Mouse (Mus musculus) kidney, postnatal 4 days (tissue): ENCODE data around the gene Gpx3.
A peak's percentile ranks its signal among the peaks of the same experiment; 100 is the strongest.
"Not testable (repeated sequence)": the region's sequence is repeated elsewhere in the genome, so short reads cannot be mapped to it uniquely, and the experiment has no call there.

Experiments used
- DNase-seq, 2 experiments: peaks; one replicate each; pipeline ENCODE4 v3.0.0; 2021; ENCODE audit warnings: mixed read lengths in 2 of 2

Gpx3 gene

GRCm38 (mm10) chr11:54881051-54881474 is 21.2 kb upstream of the Gpx3 start:
- DNase-seq: peak in 1 of 2 experiments; percentile 45

DNA sequence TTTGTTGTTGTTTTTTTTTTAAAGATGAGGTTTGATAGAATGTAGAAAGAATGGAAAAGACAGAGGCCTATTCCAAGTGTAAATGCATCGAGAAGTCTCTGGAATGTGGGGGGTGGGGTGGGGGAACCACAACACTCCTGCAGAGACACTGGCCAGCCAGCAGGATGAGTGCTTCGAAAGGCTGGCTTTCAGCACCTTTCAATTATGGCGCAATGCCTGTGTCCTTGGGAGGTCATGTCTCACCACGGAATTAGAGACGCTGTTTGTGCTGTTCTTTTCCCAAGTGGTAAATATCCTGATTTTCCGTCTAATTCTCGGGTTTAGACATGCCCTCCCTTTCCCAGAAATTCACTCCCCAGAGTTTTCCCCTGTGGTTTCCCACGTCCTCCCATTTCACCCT is 19.6 kb upstream of the Gpx3 start:
- DNase-seq: peak; percentile 65 to 77

GRCm38 (mm10) chr11:54884197-54884828 is 17.9 kb upstream of the Gpx3 start:
- DNase-seq: no peak

DNA sequence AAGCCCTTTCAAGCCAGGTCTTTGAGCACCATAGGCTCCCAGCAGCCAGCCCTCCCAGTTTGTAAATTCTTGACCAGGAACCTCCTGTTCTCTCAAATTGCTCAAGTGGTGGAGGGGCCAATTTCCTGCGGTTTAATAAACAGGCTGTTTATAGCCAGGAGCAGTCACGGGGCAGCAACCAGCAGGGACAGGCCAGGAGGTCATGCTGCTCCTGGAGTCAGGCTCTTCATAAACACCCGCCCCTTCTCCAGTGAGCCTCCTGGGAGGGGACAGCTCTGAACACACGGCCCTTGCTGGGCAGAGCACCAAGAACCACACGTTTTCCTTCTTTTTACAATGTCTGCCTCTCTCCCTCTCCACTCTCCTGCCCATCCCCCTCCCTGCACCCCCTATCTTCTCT is 17.3 kb upstream of the Gpx3 start:
- DNase-seq: peak; percentile 64 to 75

GRCm38 (mm10) chr11:54885406-54885805 is 16.8 kb upstream of the Gpx3 start:
- no peak for DNase-seq

- peak in 1 of 2 experiments; percentile 12 for DNase-seq
These were observed 14.3 kb upstream of the Gpx3 start for GRCm38 (mm10) chr11:54887927-54888326.

GRCm38 (mm10) chr11:54891341-54891740 is 10.9 kb upstream of the Gpx3 start:
- DNase-seq: no peak

DNA sequence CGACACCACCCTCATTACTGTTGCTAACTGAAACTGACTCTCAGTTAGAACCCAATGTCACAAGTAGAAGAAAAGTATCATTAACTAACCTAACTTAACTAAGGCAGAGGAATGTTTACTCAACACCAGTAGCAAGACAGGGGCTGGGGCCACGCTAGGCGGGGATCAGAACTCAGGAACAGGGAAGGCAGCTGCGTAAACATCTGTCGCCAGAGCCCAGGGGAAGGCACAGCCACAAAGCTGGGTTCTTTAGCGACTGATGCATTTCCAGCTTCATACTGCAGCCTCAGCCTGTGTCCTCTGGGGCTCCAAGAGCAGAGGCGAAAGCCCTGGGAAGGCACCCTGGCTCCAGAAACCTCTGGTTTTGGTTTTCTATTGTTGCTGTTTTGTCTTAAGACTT is 10.2 kb upstream of the Gpx3 start:
- peak in 1 of 2 experiments; percentile 40 for DNase-seq

GRCm38 (mm10) chr11:54894589-54894988 is 7.7 kb upstream of the Gpx3 start:
- DNase-seq: peak in 1 of 2 experiments; percentile 46

DNA sequence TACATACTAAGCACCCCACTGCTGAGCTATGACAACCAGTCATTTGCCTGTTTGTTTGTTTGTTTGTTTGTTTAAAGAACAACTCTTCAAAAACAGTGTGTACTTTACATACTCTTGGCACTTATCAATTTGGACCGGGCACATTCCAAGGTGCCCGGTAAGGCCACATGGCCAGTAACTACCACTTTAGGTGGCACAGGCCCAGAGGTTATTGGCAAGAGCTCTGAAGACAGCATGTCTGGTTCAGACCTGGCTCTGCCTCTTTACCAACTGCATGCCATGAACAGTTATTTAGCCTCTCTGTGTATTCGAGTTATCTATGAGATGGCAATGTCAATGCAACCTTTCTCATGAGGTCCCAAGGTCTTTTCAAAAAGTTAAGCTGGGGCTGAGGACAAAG is 5.6 kb upstream of the Gpx3 start:
- DNase-seq: not testable (repeated sequence)

- DNase-seq: peak; percentile 49 to 59
These were observed 4.8 kb upstream of the Gpx3 start for GRCm38 (mm10) chr11:54897470-54897869.

GRCm38 (mm10) chr11:54899657-54900056 is 2.6 kb upstream of the Gpx3 start:
- DNase-seq: no peak

DNA sequence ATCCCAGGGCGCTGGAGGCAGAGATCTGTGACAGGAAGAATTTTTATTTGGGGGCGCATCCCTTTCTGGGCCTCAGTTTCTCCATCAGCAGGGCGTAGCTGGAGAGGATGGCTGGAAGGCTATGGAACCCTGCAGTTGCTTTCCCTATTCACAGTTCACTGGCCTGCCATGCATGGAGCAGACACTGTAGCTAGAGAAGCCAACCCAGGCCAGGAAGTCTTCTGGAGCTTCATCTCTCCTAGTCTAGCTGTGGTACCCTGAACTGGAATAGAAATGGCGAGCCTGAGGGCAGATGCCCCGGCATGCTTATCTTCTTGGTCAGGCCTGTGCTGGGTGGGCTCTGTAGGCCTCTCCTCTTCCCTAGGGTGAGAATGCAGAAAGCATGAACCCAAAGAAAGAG is 1.1 kb downstream of the Gpx3 start:
- no peak for DNase-seq

- DNase-seq: peak; percentile 65 to 79
These were observed 1.9 kb downstream of the Gpx3 start for GRCm38 (mm10) chr11:54903940-54904706.

- no peak for DNase-seq
These were observed 2.8 kb downstream of the Gpx3 start for GRCm38 (mm10) chr11:54905086-54905485.

- DNase-seq: peak; percentile 51 to 71
These were observed 3.7 kb downstream of the Gpx3 start for GRCm38 (mm10) chr11:54905931-54906330.

DNA sequence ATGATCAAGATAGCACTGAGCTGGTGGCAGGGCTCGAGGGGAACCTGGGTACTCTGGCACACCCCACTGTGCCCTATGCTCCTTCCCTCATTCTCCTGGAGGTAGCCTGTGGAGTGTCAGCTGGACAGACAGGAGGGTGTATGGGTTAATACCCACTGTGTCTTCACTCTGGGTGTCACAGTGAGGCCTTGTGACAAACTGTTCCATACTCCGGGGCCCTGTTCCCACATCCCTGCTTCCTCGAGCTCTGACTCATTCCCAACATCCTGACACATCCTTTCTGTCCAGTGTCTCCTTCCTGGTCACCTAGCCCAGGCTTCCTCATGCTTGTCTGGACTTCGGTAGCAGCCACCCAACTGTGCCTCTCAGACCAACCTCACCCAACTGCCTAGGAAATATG is 4.2 kb downstream of the Gpx3 start:
- no peak for DNase-seq

GRCm38 (mm10) chr11:54907259-54907658 is 5.0 kb downstream of the Gpx3 start:
- DNase-seq: no peak

GRCm38 (mm10) chr11:54909273-54909672 is 7.0 kb downstream of the Gpx3 start:
- no peak for DNase-seq

- DNase-seq: no peak
These were observed 7.9 kb downstream of the Gpx3 start for GRCm38 (mm10) chr11:54910081-54910665.

GRCm38 (mm10) chr11:54911201-54911600 is 8.9 kb downstream of the Gpx3 start:
- no peak for DNase-seq

GRCm38 (mm10) chr11:54911671-54912502 is 9.6 kb downstream of the Gpx3 start:
- DNase-seq: no peak
